Mouse (Mus musculus) hindbrain, embryonic 16.5 days (tissue): ENCODE results near the gene Mok. TPM values are rescaled to one million over a fixed set of nuclear protein-coding genes. Genes with fewer than 3 reads are reported as not detected.

Source experiments
- ATAC-seq: fragments of 200-750 bp; cut with Nextera tagmentation; 2 replicates; pipeline ENCODE4 v1.8.0; 2017; ENCODE audit warnings: moderate TSS enrichment, moderate library complexity
- H3K27ac ChIP-seq: fragments of 300-500 bp; sonication (generic); 2 replicates; pipeline ENCODE4 v1.5.1; 2014; ENCODE audit warnings: low read depth, mild to moderate bottlenecking, control low read depth, low read length, moderate library complexity
- H3K27me3 ChIP-seq: fragments of 300-500 bp; sonication (generic); replicated peaks from 2 replicates; pipeline ENCODE4 v1.6.1; 2014; ENCODE audit warnings: low read length; ENCODE audit not compliant: control insufficient read depth, insufficient read depth
- H3K36me3 ChIP-seq: fragments of 300-500 bp; sonication (generic); 2 replicates; pipeline ENCODE4 v1.6.1; 2014; ENCODE audit warnings: mild to moderate bottlenecking, low read length, moderate library complexity, mixed read lengths; ENCODE audit not compliant: control insufficient read depth, insufficient read depth
- H3K4me1 ChIP-seq: fragments of 300-500 bp; sonication (generic); 2 replicates; pipeline ENCODE4 v1.6.1; 2014; ENCODE audit warnings: low read depth, low read length; ENCODE audit not compliant: control insufficient read depth, insufficient read depth
- H3K4me2 ChIP-seq: fragments of 300-500 bp; sonication (generic); 2 replicates; pipeline ENCODE4 v1.6.1; 2014; ENCODE audit warnings: mild to moderate bottlenecking, low read length, control low read depth, moderate library complexity
- H3K4me3 ChIP-seq: fragments of 300-500 bp; sonication (generic); 2 replicates; pipeline ENCODE4 v1.5.1; 2014; ENCODE audit warnings: mild to moderate bottlenecking, low read length, control low read depth, moderate library complexity
- H3K9ac ChIP-seq: fragments of 300-500 bp; sonication (generic); 2 replicates; pipeline ENCODE4 v1.6.1; 2014; ENCODE audit warnings: low read depth, mild to moderate bottlenecking, control low read depth, low read length, moderate library complexity
- H3K9me3 ChIP-seq: fragments of 300-500 bp; sonication (generic); 2 replicates; pipeline ENCODE4 v1.6.1; 2014; ENCODE audit warnings: mild to moderate bottlenecking, low read length, moderate library complexity; ENCODE audit not compliant: control insufficient read depth
- WGBS: fragments of 180-500 bp; shearing (Covaris S2); extraction: QIAGEN DNeasy Blood & Tissue Kit; methylation state at CpG from one replicate; pipeline ENCODE4 v1.1.7; 2014; 5-methylcytosine and 5-hydroxymethylcytosine counted together
- polyA plus RNA-seq: library from polyadenylated mRNA; unstranded; fragments of >200 nt; fragmentation: Nextera tagmentation; extraction: Ambion mirVana; gene quantifications from 2 replicates; pipeline ENCODE4 v1.2.1, GENCODE M21; 2015

The Mok gene
- polyA plus RNA-seq, 1 experiment from 2014 or later: 16.8 TPM

DNA sequence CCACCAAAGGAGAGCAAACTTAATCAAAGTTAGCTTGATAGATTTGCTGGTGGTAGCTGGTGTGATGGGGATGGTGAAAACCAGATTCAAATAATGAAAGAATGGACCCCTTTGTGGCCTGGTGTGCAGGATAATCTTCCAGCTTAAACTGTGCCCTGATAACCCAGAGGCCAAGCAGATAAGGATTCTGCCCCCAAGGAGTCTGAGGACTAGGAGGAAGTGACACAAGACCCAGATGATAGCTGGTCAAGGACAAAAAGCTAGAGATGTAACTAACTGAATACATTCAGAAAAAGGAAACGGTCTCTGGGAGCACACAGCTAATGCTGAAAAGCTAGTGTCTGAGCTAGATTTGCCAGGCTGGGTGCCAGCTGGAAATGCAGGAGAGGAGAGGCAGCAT is 11.2 kb upstream of the Mok start:
- Histone ChIP-seq H3K9ac (no peak overlapping the region), H3K4me2 (no peak overlapping the region), H3K4me1 (peaks cover 12% of the 10 kb centered on the region), H3K27me3 (peaks cover 2% of the 10 kb centered on the region; the same call in 1 of the 2 replicates), H3K9me3 (no peaks in the 10 kb centered on the region), H3K36me3 (peaks cover 10% of the 10 kb centered on the region), H3K27ac (no peak overlapping the region), H3K4me3 (no peak overlapping the region)
- no peak for ATAC-seq
- WGBS: 88% methylated on average over 1 of the region's 1 CpGs

DNA sequence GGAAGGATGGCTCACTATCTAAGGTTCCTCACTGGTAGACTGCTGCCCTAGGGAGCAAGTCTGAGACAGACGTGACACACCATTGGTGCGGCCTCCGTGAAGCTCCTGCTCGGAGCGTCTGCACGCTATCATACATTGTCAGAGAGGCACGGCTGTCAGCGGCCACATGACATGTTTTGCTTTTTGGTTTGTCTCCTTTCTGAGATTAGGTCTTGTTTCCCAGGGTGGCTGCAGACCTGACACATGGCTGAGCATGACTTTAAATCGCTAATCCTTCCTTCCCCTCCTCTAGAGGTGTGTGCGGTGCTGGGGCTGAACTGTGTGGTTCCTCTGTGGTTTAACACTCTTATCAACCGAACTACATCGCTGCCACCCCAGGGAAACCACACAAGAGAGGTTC is 10.7 kb upstream of the Mok start:
- Histone ChIP-seq H3K4me3 (no peak overlapping the region; the same call in 1 of the 2 replicates), H3K27ac (no peak overlapping the region), H3K4me1 (peaks cover 12% of the 10 kb centered on the region), H3K9ac (0 out of 2 replicates have a peak overlapping the region, but pooled peaks have one; percentile 11), H3K4me2 (peak overlapping the region; percentile 75; the same call in 1 of the 2 replicates), H3K36me3 (peaks cover 10% of the 10 kb centered on the region), H3K27me3 (peaks cover 6% of the 10 kb centered on the region), H3K9me3 (no peaks in the 10 kb centered on the region)
- WGBS: 89% methylated on average over 12 of the region's 12 CpGs
- ATAC-seq: no peak

DNA sequence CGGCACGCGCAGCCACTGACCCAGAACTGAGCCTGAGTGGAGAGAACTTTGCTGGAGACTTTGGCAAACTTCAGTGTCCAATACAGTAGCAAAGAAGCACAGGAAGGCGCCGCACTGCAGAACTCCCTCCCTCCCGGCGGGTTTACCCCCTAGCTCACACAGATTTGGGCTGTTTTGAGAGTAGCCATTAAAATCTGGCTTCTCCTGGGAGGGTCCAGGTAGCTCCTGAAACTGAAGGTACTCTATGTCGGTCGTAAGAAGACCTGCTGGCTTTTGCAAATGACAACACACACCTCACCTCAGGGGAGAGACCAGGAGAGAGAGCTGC is 10.2 kb upstream of the Mok start:
- H3K4me1 ChIP-seq: peaks cover 12% of the 10 kb centered on the region
- H3K9ac ChIP-seq: peak overlapping the region; percentile 96
- peak overlapping the region; percentile 75 for H3K4me2 ChIP-seq
- peak overlapping the region; percentile 79 for H3K27ac ChIP-seq
- peaks cover 9% of the 10 kb centered on the region for H3K27me3 ChIP-seq
- H3K36me3 ChIP-seq: peaks cover 9% of the 10 kb centered on the region
- WGBS: 25% methylated on average over 9 of the region's 9 CpGs
- H3K4me3 ChIP-seq: peak overlapping the region; percentile 80
- H3K9me3 ChIP-seq: no peaks in the 10 kb centered on the region
- ATAC-seq: peak; percentile 18

DNA sequence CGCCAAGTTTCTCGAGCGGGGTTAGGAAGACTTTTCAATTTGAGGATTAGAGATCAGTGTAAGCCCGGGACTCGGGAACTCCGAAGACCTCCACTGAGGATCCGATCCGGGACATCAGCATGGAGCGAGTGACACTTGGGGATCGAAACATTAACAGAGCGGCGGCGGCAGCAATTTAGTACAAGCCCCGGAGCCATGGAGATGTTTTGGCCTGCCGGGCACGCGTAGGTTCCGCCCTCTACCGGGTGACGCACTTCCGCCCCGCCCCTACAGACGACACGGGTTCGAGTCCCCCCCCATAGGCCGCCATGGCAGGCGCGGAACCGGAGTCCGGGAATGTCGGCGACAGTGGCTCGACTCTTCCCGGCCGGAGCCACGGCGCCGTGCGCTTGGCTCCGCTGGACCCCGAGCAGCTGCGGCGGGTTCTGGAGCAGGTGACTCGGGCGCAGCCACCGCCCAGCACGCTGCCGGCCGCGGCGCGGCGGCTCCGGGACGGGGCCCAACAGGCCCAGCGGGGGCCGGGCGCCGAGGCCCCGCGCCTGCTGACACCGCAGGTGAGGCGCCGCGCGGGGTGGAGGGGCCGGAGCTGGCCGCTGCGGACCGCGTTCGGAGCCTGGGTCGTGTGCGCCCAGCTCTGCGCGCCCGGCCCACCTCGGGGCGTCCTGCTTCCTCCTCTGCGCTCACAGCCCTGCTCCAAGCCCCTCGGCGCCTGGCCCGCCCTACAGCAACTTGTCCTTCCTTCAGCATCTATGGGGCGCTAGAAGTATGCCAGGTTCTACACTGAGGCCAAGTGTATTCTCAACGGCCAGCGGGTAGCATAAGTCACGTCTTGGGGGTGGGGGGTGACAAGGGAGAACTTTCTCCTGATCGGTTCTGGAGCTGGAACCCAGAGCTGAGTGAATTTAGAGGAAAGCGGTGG is 9.5 kb upstream of the Mok start, which contains the start of gene Zfp839:
Gene Zfp839 (plus strand): TSS at position 244 of the 919 bp plus-strand sequence.
- WGBS: 1% methylated on average over 76 of the region's 89 CpGs
- H3K4me2 ChIP-seq: peak within 1 kb of the TSS; percentile 75
- no peaks in the 10 kb centered on the region for H3K9me3 ChIP-seq
- H3K27me3 ChIP-seq: peaks cover 9% of the 10 kb centered on the region
- H3K4me1 ChIP-seq: peaks cover 12% of the 10 kb centered on the region
- H3K36me3 ChIP-seq: peaks cover 3% of the 10 kb centered on the region; the same call in 1 of the 2 replicates
- peak within 1 kb of the TSS; percentile 80 for H3K4me3 ChIP-seq
- H3K9ac ChIP-seq: peak within 1 kb of the TSS; percentile 96
- H3K27ac ChIP-seq: peak within 1 kb of the TSS; percentile 79
- peak; percentile 90 for ATAC-seq

DNA sequence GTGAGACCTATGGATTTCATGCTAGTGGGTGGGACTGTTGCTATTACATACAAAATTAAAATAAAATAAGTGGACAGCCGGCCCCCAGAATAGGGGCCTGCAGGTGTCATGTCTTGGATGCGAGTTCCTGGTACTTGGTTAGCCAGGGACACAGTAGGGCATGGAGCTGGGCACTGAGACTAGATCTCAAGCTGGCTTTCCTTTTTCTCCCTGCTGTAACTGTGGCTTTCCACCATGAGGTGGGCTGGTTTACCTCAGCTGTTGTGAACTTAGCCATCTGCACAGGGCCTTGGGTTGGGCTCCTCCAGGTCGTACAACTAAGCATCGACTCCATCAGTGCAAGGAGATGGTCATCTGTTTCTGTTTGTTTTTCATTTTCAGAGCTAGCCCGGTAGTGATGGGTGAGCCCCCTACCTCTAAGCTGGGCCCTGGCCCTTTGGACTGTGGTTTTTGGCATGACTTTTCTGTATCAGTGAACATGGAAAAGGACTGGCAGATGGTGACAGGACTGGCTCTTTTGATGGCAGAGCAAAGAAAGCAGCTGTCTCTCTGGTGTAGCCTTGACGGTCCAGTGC is 5.5 kb upstream of the Mok start:
- Histone ChIP-seq H3K4me1 (peaks cover 14% of the 10 kb centered on the region), H3K9ac (no peak overlapping the region), H3K4me2 (peak overlapping the region; percentile 63), H3K27me3 (peaks cover 14% of the 10 kb centered on the region), H3K4me3 (no peak overlapping the region; the same call in 1 of the 2 replicates), H3K27ac (no peak overlapping the region), H3K36me3 (no peaks in the 10 kb centered on the region), H3K9me3 (no peaks in the 10 kb centered on the region)
- ATAC-seq: no peak
- 71% methylated on average over 6 of the region's 6 CpGs for WGBS

DNA sequence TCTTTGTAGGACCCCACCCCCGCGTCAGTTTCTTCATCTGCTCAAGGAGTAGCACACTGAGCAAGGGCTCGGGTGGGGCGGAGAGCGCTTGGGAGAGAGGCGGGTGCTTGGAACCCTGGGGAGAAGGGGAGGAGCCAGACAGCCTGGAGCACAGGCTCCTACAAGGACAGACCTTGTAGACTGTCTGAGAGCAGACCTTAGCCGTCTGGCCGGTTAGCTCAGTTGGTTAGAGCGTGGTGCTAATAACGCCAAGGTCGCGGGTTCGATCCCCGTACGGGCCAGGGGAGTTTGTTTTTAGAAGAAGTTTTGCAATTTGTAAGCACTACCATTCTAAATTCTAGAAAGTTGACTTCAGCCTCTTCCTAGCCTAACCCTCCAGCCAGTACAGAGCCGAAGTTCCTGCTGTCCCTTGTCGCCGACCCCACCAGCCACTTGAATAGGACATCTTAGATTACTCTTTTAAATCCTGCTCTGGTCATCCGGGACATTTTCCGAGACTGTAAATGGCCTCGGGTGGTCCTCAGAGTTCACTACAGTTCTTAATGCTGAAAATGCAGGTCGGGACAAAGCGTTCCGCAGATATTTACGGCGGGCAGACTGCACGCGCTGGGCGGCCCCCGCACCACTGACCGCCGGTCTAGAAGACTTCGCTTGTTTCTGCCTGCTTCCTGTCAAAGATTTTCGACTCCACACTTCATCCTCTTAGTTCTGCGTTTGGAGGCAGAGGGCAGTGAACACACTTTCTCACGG is 4.6 kb upstream of the Mok start:
- H3K27me3 ChIP-seq: peaks cover 14% of the 10 kb centered on the region
- peak overlapping the region; percentile 41 for H3K4me3 ChIP-seq
- peak overlapping the region; percentile 29 for H3K9ac ChIP-seq
- H3K27ac ChIP-seq: no peak overlapping the region
- H3K4me1 ChIP-seq: peaks cover 6% of the 10 kb centered on the region
- ATAC-seq: peak; percentile 77
- H3K36me3 ChIP-seq: no peaks in the 10 kb centered on the region
- peak overlapping the region; percentile 63 for H3K4me2 ChIP-seq
- WGBS: under 1% methylated on average over 36 of the region's 36 CpGs
- H3K9me3 ChIP-seq: no peaks in the 10 kb centered on the region

DNA sequence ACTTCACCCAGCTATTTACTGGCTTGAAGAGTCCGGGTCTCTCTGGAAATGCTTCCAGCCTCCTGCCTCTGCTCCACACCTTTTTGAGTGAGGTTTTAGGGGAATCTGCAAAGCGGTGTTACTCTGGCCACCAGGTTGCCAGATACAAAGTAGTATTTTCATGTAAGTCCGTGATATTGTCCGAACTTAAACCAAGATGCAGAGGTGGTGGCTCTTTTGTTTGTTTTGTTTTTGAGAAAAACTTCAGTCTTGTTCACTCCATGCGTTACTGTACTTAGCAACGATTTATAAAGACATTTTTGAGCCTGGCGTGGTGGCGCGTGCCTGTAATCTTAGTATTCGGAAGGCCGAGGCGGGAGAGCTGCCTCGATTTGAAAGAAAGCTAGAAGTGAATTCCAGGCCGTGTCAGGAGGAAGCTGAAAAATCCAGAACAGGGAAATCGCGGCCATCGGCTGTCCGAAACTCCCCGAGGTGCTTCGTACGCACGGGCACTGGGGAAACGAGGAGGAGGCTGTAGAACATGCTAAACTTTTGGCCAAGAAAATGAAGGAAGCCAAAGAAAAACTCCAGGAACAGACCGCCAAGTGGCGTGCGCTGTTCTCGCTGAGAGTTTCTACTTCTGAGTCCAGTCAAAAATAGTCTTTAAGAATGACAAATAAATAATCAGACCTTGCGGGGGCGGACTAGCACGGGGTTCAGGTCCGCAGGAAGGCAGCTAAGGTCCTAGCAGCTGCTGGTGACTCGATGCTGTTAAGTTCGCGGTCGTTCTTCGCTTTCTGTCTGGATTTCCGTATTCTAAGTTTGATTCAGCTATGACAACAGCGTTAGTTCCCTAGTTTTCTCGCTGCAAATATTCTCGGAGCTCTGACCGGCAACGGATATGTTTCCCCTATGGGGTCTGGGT is 3.7 kb upstream of the Mok start:
- Histone ChIP-seq H3K36me3 (no peaks in the 10 kb centered on the region), H3K4me2 (peak overlapping the region; percentile 63), H3K4me3 (peak overlapping the region; percentile 41), H3K27me3 (peaks cover 14% of the 10 kb centered on the region), H3K27ac (no peak overlapping the region), H3K4me1 (peaks cover 10% of the 10 kb centered on the region), H3K9ac (peak overlapping the region; percentile 2), H3K9me3 (no peaks in the 10 kb centered on the region)
- 1% methylated on average over 42 of the region's 42 CpGs for WGBS
- no peak for ATAC-seq

DNA sequence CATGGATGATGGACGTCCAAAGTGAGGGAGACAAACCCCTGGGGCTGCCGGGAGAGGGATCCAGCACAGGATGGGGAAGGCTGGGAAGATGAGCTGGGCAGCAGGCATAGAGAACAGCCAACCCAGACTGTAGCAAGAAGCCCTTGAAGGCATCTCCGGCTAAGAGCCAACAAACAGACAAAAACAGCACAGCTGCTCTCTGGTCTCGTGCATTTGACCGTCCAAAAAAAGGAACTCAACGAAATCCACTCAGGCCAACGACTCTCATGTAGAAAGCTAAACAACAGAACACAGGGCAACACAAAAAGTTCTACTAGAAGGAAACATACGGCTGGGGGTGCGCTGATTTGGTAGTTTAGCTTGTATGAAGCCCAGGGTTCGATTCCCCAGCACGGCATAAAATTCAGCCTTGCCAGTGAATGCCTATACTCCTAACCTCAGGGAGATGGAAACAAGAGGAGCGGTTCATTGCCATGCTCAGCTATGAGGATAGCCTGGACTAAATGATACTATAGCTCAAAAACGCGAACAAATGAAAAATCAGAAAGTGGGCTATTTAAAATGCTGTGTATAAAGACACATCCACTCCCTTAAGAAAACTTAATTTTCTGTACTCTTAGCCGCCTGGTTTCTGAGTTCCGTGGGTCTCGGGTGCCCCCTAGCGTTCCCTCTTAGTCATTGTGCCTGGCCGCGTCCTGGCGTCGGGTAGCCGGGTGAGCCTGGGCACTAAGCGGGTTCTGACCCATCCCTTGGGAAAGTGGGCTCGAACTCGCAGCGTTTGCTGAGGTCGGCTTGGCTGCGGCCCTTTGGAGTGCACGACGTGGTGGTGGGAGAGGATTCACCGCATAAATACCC is 2.7 kb upstream of the Mok start:
- H3K27me3 ChIP-seq: peaks cover 14% of the 10 kb centered on the region
- H3K36me3 ChIP-seq: no peaks in the 10 kb centered on the region
- H3K9me3 ChIP-seq: no peaks in the 10 kb centered on the region
- H3K27ac ChIP-seq: no peak overlapping the region
- peak overlapping the region; percentile 41 for H3K4me3 ChIP-seq
- peaks cover 9% of the 10 kb centered on the region for H3K4me1 ChIP-seq
- H3K9ac ChIP-seq: peak overlapping the region; percentile 53
- H3K4me2 ChIP-seq: peak overlapping the region; percentile 63
- 20% methylated on average over 32 of the region's 32 CpGs for WGBS
- peak; percentile 24 for ATAC-seq
